Mouse (Mus musculus) liver, adult 2 months (tissue): ENCODE data around the gene Dvl2.
"Not testable (repeated sequence)": the region's sequence is repeated elsewhere in the genome, so short reads cannot be mapped to it uniquely, and the experiment has no call there.

Source experiments
- CTCF ChIP-seq: fragments of 200-500 bp; IDR thresholded peaks from 2 replicates; pipeline ENCODE4 v1.5.1; 2011; ENCODE audit warnings: low read depth, low read length, control low read depth
- POLR2A ChIP-seq: fragments of 200-500 bp; IDR thresholded peaks from 2 replicates; pipeline ENCODE4 v1.6.1; 2011; ENCODE audit warnings: low read length, control low read depth; ENCODE audit not compliant: insufficient read depth; ENCODE audit errors: extremely low read depth

DNA sequence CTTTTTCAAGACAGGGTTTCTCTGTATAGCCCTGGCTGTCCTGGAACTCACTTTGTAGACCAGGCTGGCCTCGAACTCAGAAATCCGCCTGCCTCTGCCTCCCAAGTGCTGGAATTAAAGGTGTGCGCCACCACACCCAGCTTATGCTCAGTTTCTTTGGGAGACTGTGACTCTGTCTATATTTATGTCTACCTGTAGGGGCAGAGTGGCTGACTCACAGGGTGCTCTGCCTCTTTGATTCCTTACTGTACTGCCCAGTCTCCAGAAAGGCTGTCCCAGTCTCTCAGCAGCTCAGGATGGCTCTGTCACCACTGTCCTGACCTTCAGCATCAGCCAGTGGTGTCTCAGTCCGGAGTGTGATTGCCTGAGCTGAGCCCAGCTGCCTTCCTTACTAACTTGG lies 44.8 kb upstream of the Dvl2 start:
- TF ChIP-seq POLR2A, CTCF: not testable (repeated sequence)
